Mouse (Mus musculus) hindbrain, embryonic 11.5 days (tissue): ENCODE measurements around the gene Ackr1. TPM values are rescaled to one million over a fixed set of nuclear protein-coding genes. Genes with fewer than 3 reads are reported as not detected.
A peak's percentile ranks its signal among the peaks of the same experiment; 100 is the strongest.
"Not testable (repeated sequence)": the region's sequence is repeated elsewhere in the genome, so short reads cannot be mapped to it uniquely, and the experiment has no call there.

Experiments used
- ATAC-seq: fragments of 200-750 bp; cut with Nextera tagmentation; 2 replicates; pipeline ENCODE4 v1.8.0; 2017; ENCODE audit warnings: mild to moderate bottlenecking, moderate TSS enrichment, moderate library complexity; ENCODE audit not compliant: low FRiP score
- DNase-seq: peaks from one replicate; pipeline ENCODE4 v3.0.0-alpha.2; 2015; ENCODE audit warnings: low spot score
- H3K27ac ChIP-seq: fragments of 300-500 bp; sonication (generic); 2 replicates; pipeline ENCODE4 v1.5.1; 2014; ENCODE audit warnings: mild to moderate bottlenecking, low read depth, low read length
- H3K27me3 ChIP-seq: fragments of 300-500 bp; sonication (generic); 2 replicates; pipeline ENCODE4 v1.6.1; 2014; ENCODE audit warnings: mild to moderate bottlenecking, low read length, moderate library complexity, mixed read lengths; ENCODE audit not compliant: control insufficient read depth, insufficient read depth
- H3K36me3 ChIP-seq: fragments of 300-500 bp; sonication (generic); 2 replicates; pipeline ENCODE4 v1.6.1; 2014; ENCODE audit warnings: mild to moderate bottlenecking, low read length, moderate library complexity, mixed read lengths; ENCODE audit not compliant: control insufficient read depth, insufficient read depth
- H3K4me1 ChIP-seq: fragments of 300-500 bp; sonication (generic); replicated peaks from 2 replicates; pipeline ENCODE4 v1.6.1; 2014; ENCODE audit warnings: low read length, mixed read lengths; ENCODE audit not compliant: control insufficient read depth, insufficient read depth
- H3K4me2 ChIP-seq: fragments of 300-500 bp; sonication (generic); replicated peaks from 2 replicates; pipeline ENCODE4 v1.6.1; 2014; ENCODE audit warnings: mild to moderate bottlenecking, low read depth, low read length
- H3K4me3 ChIP-seq: fragments of 300-500 bp; sonication (generic); 2 replicates; pipeline ENCODE4 v1.5.1; 2014; ENCODE audit warnings: low read depth, low read length
- H3K9ac ChIP-seq: fragments of 300-500 bp; sonication (generic); 2 replicates; pipeline ENCODE4 v1.6.1; 2014; ENCODE audit warnings: low read depth, low read length
- H3K9me3 ChIP-seq: fragments of 300-500 bp; sonication (generic); 2 replicates; pipeline ENCODE4 v1.6.1; 2016; ENCODE audit warnings: low read length; ENCODE audit not compliant: control insufficient read depth
- WGBS: fragments of 180-500 bp; shearing (Covaris S2); extraction: QIAGEN DNeasy Blood & Tissue Kit; methylation state at CpG from one replicate; pipeline ENCODE4 v1.1.7; 2014; 5-methylcytosine and 5-hydroxymethylcytosine counted together
- polyA plus RNA-seq: library from polyadenylated mRNA; unstranded; fragments of >200 nt; fragmentation: Nextera tagmentation; extraction: Ambion mirVana; gene quantifications from 2 replicates; pipeline ENCODE4 v1.2.1, GENCODE M21; 2014

Ackr1 gene
- polyA plus RNA-seq, 1 experiment from 2014 or later: 6.4 TPM

- Histone ChIP-seq H3K27ac (no peak overlapping the region), H3K4me3 (no peak overlapping the region), H3K4me1 (no peaks in the 10 kb centered on the region), H3K27me3 (no peaks in the 10 kb centered on the region), H3K36me3 (no peaks in the 10 kb centered on the region), H3K9ac (no peak overlapping the region), H3K4me2 (no peak overlapping the region), H3K9me3 (no peaks in the 10 kb centered on the region)
- ATAC-seq: no peak
- DNase-seq: peak; percentile 66
- 38% methylated on average over 5 of the region's 5 CpGs for WGBS
Measured at GRCm38 (mm10) chr1:173323839-173324585, 9.5 kb downstream of the Ackr1 start.

- ATAC-seq (no peak), DNase-seq (no peak)
- 69% methylated on average over 6 of the region's 6 CpGs for WGBS
- no peak overlapping the region for H3K27ac ChIP-seq
- H3K9me3 ChIP-seq: no peaks in the 10 kb centered on the region
- H3K4me2 ChIP-seq: no peak overlapping the region
- H3K9ac ChIP-seq: no peak overlapping the region
- no peaks in the 10 kb centered on the region for H3K4me1 ChIP-seq
- no peaks in the 10 kb centered on the region for H3K27me3 ChIP-seq
- H3K4me3 ChIP-seq: no peak overlapping the region
- no peaks in the 10 kb centered on the region for H3K36me3 ChIP-seq
Measured at GRCm38 (mm10) chr1:173322249-173322627, 11.3 kb downstream of the Ackr1 start.

GRCm38 (mm10) chr1:173321593-173322248 is 11.8 kb downstream of the Ackr1 start:
- no peak overlapping the region for H3K4me3 ChIP-seq
- ATAC-seq (peak; percentile 65), DNase-seq (no peak)
- H3K4me1 ChIP-seq: no peaks in the 10 kb centered on the region
- H3K9ac ChIP-seq: no peak overlapping the region
- no peaks in the 10 kb centered on the region for H3K36me3 ChIP-seq
- H3K4me2 ChIP-seq: no peak overlapping the region
- H3K27ac ChIP-seq: no peak overlapping the region
- H3K9me3 ChIP-seq: no peaks in the 10 kb centered on the region
- no peaks in the 10 kb centered on the region for H3K27me3 ChIP-seq
- 61% methylated on average over 8 of the region's 8 CpGs for WGBS

GRCm38 (mm10) chr1:173317925-173318477 is 15.5 kb downstream of the Ackr1 start:
- no peak for DNase-seq
- Histone ChIP-seq H3K36me3 (no peaks in the 10 kb centered on the region), H3K27ac (no peak overlapping the region), H3K9me3 (no peaks in the 10 kb centered on the region), H3K27me3 (no peaks in the 10 kb centered on the region), H3K9ac (no peak overlapping the region), H3K4me2 (no peak overlapping the region), H3K4me3 (no peak overlapping the region), H3K4me1 (no peaks in the 10 kb centered on the region)
- no peak for ATAC-seq
- WGBS: 84% methylated on average over 2 of the region's 2 CpGs

DNA sequence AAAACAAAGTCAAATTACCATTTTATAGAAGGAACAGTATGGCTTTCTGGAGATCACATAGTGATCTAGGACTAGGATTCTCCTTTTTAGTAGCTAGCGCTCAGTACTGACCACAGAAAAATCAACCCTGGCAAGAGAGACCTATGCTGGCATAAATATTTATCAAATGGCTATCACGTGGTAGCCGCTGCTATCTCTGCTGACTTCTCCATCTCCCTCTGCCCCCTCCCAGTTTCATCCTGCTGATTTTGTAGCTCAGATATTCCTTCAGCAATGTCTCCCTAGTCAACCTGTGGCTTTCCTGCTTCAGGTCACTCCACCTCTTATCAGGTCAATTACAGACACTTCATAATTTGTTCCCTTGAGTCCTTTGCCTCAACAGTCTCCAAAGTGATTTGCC is 17.8 kb downstream of the Ackr1 start:
- Histone ChIP-seq H3K4me1 (no peaks in the 10 kb centered on the region), H3K9me3 (no peaks in the 10 kb centered on the region), H3K9ac (no peak overlapping the region), H3K4me2 (no peak overlapping the region), H3K36me3 (no peaks in the 10 kb centered on the region), H3K27ac (no peak overlapping the region), H3K4me3 (no peak overlapping the region), H3K27me3 (no peaks in the 10 kb centered on the region)
- WGBS: 94% methylated on average over 3 of the region's 3 CpGs
- ATAC-seq (no peak), DNase-seq (no peak)

GRCm38 (mm10) chr1:173313535-173314050 is 20.0 kb downstream of the Ackr1 start:
- 91% methylated on average over 7 of the region's 7 CpGs for WGBS
- H3K27ac ChIP-seq, H3K4me1 ChIP-seq, DNase-seq, H3K9me3 ChIP-seq, H3K4me3 ChIP-seq, H3K9ac ChIP-seq, H3K27me3 ChIP-seq, H3K4me2 ChIP-seq, H3K36me3 ChIP-seq, ATAC-seq: not testable (repeated sequence)

DNA sequence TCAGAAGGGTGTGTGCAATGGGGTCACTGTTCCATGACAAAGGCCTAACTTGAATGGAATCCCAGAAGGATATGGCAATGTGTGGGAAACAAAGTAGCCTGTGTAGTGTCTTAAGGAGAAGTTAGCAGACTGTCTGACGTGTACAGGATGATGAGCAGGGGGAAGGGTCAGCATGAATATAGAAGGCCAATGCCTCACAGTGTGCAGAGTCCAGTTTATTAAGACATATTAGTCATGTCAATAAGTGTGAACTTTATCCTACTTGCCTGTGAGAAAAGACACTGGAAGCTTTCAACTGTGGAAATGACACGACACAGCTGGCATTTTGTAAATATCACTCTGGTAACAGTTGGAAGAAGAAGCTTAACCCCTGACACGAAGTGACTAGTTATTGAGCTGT is 30.8 kb downstream of the Ackr1 start:
- H3K27me3 ChIP-seq, H3K9me3 ChIP-seq, H3K4me2 ChIP-seq, H3K36me3 ChIP-seq, H3K27ac ChIP-seq, H3K4me3 ChIP-seq, ATAC-seq, H3K4me1 ChIP-seq, DNase-seq, H3K9ac ChIP-seq: not testable (repeated sequence)
- 58% methylated on average over 3 of the region's 3 CpGs for WGBS
